Mouse (Mus musculus): ENCODE data around the gene Auts2. TPM values are rescaled to one million over a fixed set of nuclear protein-coding genes. Genes with fewer than 3 reads are reported as not detected.

Auts2 gene
- total RNA-seq, 4 experiments from 2014 or later = 30.7 to 75.1 (median 38.7) TPM

- DNase-seq = no peak
Measured at GRCm38 (mm10) chr5:131898048-131898638, 645.0 kb downstream of the Auts2 start.

- DNase-seq = no peak
Measured at GRCm38 (mm10) chr5:131886636-131887035, 656.5 kb downstream of the Auts2 start.

- DNase-seq = peak; percentile 75
Measured at GRCm38 (mm10) chr5:131876569-131876968, 666.6 kb downstream of the Auts2 start.

- DNase-seq = peak; percentile 52
Measured at GRCm38 (mm10) chr5:131875976-131876375, 667.2 kb downstream of the Auts2 start.

GRCm38 (mm10) chr5:131873116-131873515, 670.0 kb downstream of the Auts2 start:
- no peak for DNase-seq

- no peak for DNase-seq
Measured at GRCm38 (mm10) chr5:131869711-131870499, 673.2 kb downstream of the Auts2 start.

GRCm38 (mm10) chr5:131865200-131865599, 677.9 kb downstream of the Auts2 start:
- DNase-seq = no peak

DNA sequence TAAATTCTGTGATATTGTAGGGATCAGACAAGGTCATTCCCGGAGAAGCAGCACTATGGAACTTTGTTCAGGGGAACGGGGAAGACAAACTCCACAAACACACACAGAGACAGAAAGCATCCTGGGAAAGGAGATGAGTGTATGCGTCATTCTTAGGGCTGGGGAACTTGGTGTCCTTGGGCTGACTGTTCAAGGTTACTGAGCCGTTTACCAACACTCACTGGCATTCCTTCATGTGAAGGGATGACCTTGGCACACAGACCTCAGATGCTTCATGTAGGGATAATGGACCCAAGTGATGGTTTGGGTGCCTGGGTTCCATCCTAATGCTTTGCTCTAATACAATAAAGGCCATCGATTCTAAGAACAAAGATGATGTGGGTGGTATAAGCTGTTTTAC, 685.2 kb downstream of the Auts2 start:
- peak; percentile 66 for DNase-seq

DNA sequence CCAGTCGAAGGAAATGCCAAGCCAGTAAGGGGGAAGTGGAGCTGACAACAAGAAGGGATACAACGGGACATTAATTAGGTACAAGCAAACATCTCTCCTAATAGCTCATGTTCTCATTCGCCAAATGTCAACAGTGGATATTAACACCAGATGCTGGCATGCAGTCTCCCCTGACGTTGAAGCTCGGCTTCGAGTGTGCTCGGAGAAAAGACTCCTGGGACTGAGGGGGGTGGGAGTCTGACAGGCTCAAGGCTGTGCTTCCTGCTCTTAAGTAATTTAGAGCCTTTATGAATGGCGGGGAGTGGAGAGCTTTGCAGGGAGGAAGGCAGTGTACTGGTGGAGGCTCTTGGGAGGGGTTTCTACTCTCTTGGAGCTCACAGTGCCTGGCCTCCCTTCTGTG, 687.8 kb downstream of the Auts2 start:
- no peak for DNase-seq

- no peak for DNase-seq
Measured at GRCm38 (mm10) chr5:131851597-131852453, 691.3 kb downstream of the Auts2 start.

DNA sequence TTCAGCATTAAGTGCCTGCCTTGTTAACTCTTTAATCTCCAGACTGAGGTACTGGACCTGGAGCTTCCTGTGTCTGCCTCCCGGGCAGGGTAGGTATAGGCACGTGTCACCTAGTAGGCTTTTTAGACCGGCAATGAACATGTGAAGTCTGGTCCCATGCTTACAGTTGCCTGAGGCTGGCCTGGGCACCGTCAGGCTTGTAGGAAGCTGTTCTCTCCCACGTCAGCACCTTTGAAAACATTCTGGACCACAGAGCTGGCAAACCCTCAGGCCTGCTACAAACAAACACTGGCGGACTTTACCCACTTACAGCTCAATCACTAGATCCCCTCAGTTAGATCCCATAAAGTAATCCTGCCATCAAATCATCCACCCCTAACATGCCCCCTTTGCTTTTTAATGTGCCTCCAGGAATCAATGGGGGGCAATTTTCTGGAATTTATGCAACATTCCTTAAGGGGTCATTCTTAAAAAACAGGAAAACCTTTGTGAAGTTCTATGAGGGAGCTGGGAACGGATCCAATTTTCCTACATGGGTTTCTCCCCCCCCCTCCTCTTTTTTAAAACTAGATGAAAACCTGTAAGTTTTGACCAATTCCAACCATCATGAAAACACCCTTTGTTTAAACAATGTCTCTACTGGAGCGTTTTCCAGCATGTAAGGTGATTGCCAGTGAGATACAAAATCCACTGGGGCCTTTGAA, 692.4 kb downstream of the Auts2 start:
- DNase-seq = no peak

- no peak for DNase-seq
Measured at GRCm38 (mm10) chr5:131849644-131850043, 693.5 kb downstream of the Auts2 start.

DNA sequence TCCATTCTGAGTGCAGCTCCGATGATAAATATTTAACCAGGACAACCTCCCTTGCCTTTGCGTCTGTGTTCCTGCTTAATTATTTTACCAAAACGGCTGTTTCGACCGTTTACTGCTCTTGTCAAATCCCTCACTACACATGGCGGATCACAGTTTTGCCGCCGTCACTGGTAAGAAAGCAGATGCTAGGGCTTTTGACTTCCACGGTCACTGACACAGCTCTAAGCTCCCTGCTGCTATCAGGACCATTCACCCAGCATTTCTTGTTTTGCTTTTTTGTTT, 698.7 kb downstream of the Auts2 start:
- no peak for DNase-seq

GRCm38 (mm10) chr5:131843766-131844518, 699.2 kb downstream of the Auts2 start:
- DNase-seq = no peak

DNA sequence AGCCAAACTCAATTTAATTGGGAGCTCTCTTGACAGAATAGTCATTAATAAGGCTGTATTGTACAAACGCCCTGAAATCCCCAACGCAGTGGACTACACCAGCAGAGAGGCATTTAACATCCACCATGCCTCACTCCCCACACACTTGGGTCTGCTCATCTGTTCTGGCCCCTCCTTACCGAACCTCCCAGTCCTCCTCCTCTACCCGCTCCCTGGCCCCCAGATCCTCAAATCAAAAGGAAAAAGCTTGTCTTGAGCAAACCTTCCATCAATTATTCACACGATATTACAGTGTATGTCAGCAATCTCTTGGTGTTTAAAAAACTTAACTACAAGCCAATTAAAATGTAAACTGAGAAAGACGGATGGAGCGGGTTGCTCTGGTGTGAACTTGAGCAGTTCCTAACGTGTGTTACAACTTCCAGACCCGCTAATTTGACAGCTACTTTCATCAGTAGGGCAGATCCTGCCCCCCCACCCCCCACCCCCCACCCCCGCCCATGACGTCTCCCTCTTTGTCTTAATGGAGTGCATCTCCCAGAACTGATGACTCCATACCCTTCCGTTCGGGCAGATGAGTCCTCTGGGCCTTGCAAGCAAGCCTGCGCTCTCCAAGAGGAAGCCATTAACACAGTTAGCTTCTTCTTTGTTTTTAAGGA, 703.4 kb downstream of the Auts2 start:
- no peak for DNase-seq

- no peak for DNase-seq
Measured at GRCm38 (mm10) chr5:131839023-131839422, 704.1 kb downstream of the Auts2 start.

- no peak for DNase-seq
Measured at GRCm38 (mm10) chr5:131838064-131838463, 705.1 kb downstream of the Auts2 start.

- DNase-seq = no peak
Measured at GRCm38 (mm10) chr5:131836014-131836735, 707.0 kb downstream of the Auts2 start.

GRCm38 (mm10) chr5:131832891-131833876, 710.0 kb downstream of the Auts2 start:
- DNase-seq = no peak

All from adrenal gland, adult 8-10 months (tissue).